Mouse (Mus musculus): ENCODE measurements around the gene Mgll. TPM values are rescaled to one million over a fixed set of nuclear protein-coding genes. Genes with fewer than 3 reads are reported as not detected.
A peak's percentile ranks its signal among the peaks of the same experiment; 100 is the strongest.

Gene Mgll
- polyA plus RNA-seq, 1 experiment from 2014 or later: 6.5 TPM

DNA sequence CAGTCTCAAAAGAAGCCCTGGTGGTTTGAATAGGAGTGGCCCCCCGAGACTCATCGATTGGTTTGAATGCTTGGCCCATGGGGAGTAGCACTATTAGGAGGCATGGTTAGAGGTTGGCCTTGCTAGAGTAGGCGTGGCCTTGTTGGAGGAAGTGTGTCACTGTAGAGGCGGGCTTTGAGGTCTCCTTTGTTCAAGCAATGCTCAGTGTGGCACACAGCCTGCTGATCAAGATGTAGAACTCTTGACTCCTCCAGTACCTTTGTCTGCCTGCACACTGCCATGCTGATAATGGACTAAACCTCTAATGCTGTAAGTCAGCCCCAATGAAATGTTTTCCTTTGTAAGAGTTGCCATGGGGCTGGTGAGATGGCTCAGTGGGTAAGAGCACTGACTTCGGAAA is 108.5 kb downstream of the Mgll start:
- Histone ChIP-seq H3K27me3 (no peaks in the 10 kb centered on the region), H3K4me3 (no peak overlapping the region), H3K9me3 (replicated peaks) (no peaks in the 10 kb centered on the region), H3K4me1 (peaks cover 5% of the 10 kb centered on the region; the same call in 1 of the 2 replicates), H3K36me3 (peaks cover 26% of the 10 kb centered on the region), H3K4me2 (replicated peaks) (no peak overlapping the region), H3K9ac (no peak overlapping the region), H3K27ac (no peak overlapping the region)
- WGBS: 78% methylated on average over 5 of the region's 5 CpGs
- peak; percentile 33; the same call in 1 of the 2 replicates for ATAC-seq (ENCODE audit: low FRiP score)

DNA sequence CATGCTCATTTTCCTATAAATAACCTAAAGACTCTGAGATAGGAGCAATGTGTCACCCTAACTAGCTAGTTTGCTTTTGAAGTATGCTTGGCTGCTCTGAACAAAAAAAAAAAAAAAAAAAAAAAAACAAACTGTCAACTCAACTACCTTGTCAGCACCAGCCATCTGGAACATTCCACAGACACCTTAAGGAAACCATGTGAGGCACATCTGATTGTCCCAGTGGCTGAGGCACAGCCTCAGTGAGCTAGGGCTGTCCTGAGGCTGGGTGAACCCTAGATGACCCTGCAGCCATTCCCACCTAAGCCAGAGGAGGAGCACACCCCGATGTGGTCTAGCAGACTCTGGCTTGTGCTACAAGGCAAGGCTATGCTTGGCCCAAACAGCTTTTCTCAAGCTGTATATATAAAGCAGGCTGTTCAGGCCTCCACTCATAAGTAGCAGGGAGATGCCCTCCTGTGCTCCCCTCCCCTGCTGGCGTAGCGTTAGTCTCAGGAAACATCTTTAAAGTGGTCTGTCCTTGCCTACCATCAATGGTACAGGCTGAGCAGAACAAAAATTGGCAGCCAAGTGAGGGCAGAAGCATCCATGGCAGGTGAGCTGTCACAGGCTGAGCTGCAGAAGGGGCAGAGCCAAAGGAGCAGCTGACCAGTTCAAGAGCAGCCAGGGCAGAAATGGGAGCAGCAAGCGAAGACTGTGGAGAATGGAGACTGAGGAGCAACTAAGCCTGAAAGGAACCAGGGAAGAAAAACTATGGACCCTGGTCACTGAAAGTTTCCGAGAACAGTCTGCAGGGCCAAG is 109.3 kb downstream of the Mgll start:
- no peak overlapping the region for H3K4me3 ChIP-seq
- H3K9me3 ChIP-seq (replicated peaks): no peaks in the 10 kb centered on the region
- no peak overlapping the region for H3K4me2 ChIP-seq (replicated peaks)
- 81% methylated on average over 5 of the region's 5 CpGs for WGBS
- H3K27ac ChIP-seq: no peak overlapping the region
- peaks cover 34% of the 10 kb centered on the region for H3K36me3 ChIP-seq
- H3K27me3 ChIP-seq: no peaks in the 10 kb centered on the region
- peaks cover 5% of the 10 kb centered on the region; the same call in 1 of the 2 replicates for H3K4me1 ChIP-seq
- H3K9ac ChIP-seq: no peak overlapping the region
- ATAC-seq (ENCODE audit: low FRiP score): no peak

- no peak overlapping the region for H3K4me2 ChIP-seq (replicated peaks)
- no peaks in the 10 kb centered on the region for H3K9me3 ChIP-seq (replicated peaks)
- H3K4me1 ChIP-seq: peaks cover 5% of the 10 kb centered on the region; the same call in 1 of the 2 replicates
- H3K4me3 ChIP-seq: no peak overlapping the region
- no peak overlapping the region for H3K9ac ChIP-seq
- no peaks in the 10 kb centered on the region for H3K27me3 ChIP-seq
- WGBS: 73% methylated on average over 5 of the region's 5 CpGs
- H3K36me3 ChIP-seq: peaks cover 45% of the 10 kb centered on the region
- H3K27ac ChIP-seq: no peak overlapping the region
- ATAC-seq (ENCODE audit: low FRiP score): no peak
Measured at GRCm38 (mm10) chr6:88835047-88835446, 110.8 kb downstream of the Mgll start.

DNA sequence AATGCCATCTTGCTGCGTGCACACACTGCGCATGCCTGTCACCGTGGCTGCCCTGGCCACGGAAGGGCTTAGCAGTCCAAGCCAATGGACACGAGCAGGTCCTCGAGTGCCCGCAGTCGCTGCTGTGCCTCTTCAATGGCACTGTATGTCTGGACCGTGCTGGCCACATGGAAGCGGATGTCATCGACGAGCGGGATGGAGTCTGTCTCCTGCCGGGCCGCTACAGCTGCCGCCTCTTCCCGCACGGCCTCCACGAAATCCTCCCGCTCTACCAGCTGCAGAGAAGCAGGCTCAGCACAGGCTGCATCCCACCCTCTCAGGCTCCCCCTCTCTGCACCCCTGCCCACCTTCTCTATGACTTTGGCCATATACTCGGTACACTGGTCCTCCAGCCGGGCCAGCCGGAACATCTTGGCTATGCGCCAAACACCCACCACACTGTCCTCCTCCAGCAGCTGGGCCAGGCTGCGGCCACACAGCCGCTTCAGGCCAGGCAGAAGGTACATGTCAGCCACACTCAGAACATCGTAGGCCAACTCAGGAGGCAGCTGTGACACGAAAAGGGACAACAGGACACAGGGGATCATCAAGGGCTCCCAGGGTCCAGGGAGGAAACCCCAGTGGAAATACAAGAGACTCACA is 112.1 kb downstream of the Mgll start:
- 90% methylated on average over 28 of the region's 28 CpGs for WGBS
- no peak overlapping the region for H3K27ac ChIP-seq
- H3K9ac ChIP-seq: no peak overlapping the region
- H3K27me3 ChIP-seq: no peaks in the 10 kb centered on the region
- peaks cover 45% of the 10 kb centered on the region for H3K36me3 ChIP-seq
- peaks cover 14% of the 10 kb centered on the region for H3K4me1 ChIP-seq
- no peaks in the 10 kb centered on the region for H3K9me3 ChIP-seq (replicated peaks)
- ATAC-seq (ENCODE audit: low FRiP score): no peak
- no peak overlapping the region for H3K4me3 ChIP-seq
- no peak overlapping the region for H3K4me2 ChIP-seq (replicated peaks)

GRCm38 (mm10) chr6:88837999-88838398 is 113.8 kb downstream of the Mgll start:
- Histone ChIP-seq H3K4me3 (no peak overlapping the region), H3K4me1 (peaks cover 20% of the 10 kb centered on the region), H3K9ac (no peak overlapping the region), H3K4me2 (replicated peaks) (no peak overlapping the region), H3K27ac (no peak overlapping the region), H3K9me3 (replicated peaks) (no peaks in the 10 kb centered on the region), H3K36me3 (peaks cover 46% of the 10 kb centered on the region), H3K27me3 (no peaks in the 10 kb centered on the region)
- 90% methylated on average over 12 of the region's 12 CpGs for WGBS
- ATAC-seq (ENCODE audit: low FRiP score): no peak

DNA sequence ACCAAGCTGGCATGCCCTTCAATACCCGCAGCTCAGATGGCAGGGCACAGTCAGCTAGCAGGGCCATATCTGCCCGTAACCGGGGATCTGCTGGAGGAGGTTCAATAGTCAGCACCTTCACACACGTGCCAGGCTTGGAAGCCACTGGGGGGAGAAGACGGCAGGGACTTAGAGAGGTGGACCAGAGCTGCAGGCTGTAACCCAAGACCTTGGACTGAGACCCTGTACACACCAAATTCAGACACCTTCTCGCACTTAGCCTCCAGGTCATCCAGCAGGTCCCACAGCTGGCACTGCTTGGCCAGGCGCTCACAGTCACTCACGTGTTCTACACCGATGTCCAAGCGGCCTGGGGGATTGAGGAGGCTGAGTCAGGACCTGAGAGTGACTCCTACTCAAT is 114.4 kb downstream of the Mgll start:
- no peak overlapping the region for H3K4me3 ChIP-seq
- no peak for ATAC-seq (ENCODE audit: low FRiP score)
- no peaks in the 10 kb centered on the region for H3K27me3 ChIP-seq
- no peak overlapping the region for H3K4me2 ChIP-seq (replicated peaks)
- no peak overlapping the region for H3K27ac ChIP-seq
- peaks cover 23% of the 10 kb centered on the region for H3K4me1 ChIP-seq
- WGBS: 90% methylated on average over 10 of the region's 10 CpGs
- H3K9ac ChIP-seq: no peak overlapping the region
- H3K9me3 ChIP-seq (replicated peaks): no peaks in the 10 kb centered on the region
- peaks cover 47% of the 10 kb centered on the region for H3K36me3 ChIP-seq

DNA sequence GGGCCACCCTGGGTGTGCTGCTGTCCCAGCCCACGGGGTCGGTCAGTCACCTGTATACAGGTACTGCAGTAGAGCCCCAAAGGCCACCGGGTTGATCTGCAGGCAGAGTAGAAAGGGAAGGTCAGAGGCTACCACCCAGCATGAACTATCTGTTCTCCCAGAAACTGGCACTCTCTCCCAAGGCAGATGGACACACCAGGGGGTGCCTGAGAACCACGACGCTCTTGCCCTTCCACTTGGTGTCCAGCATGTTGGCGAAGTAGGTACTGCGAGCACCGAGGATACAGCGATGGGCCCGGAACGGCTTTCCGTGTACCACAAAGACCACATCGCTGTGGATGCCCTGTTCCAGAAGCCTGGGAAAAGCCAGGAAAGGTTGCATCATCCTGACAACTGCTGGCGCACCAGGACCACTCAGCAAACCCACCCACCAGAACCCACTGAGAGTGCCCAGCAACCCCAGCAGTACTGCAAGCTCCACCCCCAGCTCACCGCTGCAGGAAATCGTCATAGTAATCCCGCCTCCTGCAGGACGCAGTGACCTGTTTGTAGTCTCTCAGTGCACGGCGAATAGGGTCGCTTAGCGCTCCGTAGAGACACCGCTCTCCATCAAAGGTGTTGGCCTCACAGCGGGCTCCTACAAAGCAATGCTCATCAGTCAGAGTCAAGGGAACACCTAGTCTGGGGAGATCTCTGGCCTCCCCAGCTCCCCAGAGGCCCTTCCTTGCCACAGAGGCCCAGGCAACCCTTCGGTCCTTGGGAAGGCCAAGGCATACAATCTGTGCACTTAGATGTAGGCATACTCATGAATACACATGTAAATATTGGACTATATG is 115.1 kb downstream of the Mgll start:
- ATAC-seq (ENCODE audit: low FRiP score): no peak
- no peaks in the 10 kb centered on the region for H3K27me3 ChIP-seq
- H3K4me3 ChIP-seq: no peak overlapping the region
- H3K27ac ChIP-seq: no peak overlapping the region
- 85% methylated on average over 26 of the region's 26 CpGs for WGBS
- no peaks in the 10 kb centered on the region for H3K9me3 ChIP-seq (replicated peaks)
- no peak overlapping the region for H3K4me2 ChIP-seq (replicated peaks)
- no peak overlapping the region for H3K9ac ChIP-seq
- peaks cover 25% of the 10 kb centered on the region for H3K4me1 ChIP-seq
- peaks cover 49% of the 10 kb centered on the region for H3K36me3 ChIP-seq

GRCm38 (mm10) chr6:88840211-88840610 is 116.0 kb downstream of the Mgll start:
- Histone ChIP-seq H3K36me3 (peaks cover 54% of the 10 kb centered on the region), H3K27ac (no peak overlapping the region), H3K27me3 (no peaks in the 10 kb centered on the region), H3K9ac (no peak overlapping the region; the same call in 1 of the 2 replicates), H3K9me3 (replicated peaks) (no peaks in the 10 kb centered on the region), H3K4me3 (0 out of 2 replicates have a peak overlapping the region, but pooled peaks have one; percentile 76), H3K4me1 (peaks cover 25% of the 10 kb centered on the region), H3K4me2 (replicated peaks) (peak overlapping the region; percentile 80)
- ATAC-seq (ENCODE audit: low FRiP score): no peak
- 78% methylated on average over 3 of the region's 3 CpGs for WGBS

- peaks cover 25% of the 10 kb centered on the region for H3K4me1 ChIP-seq
- no peaks in the 10 kb centered on the region for H3K27me3 ChIP-seq
- WGBS: 52% methylated on average over 9 of the region's 9 CpGs
- H3K27ac ChIP-seq: peak overlapping the region; percentile 90
- ATAC-seq (ENCODE audit: low FRiP score): no peak; the same call in 1 of the 2 replicates
- peak overlapping the region; percentile 76 for H3K4me3 ChIP-seq
- H3K9me3 ChIP-seq (replicated peaks): no peaks in the 10 kb centered on the region
- peaks cover 55% of the 10 kb centered on the region for H3K36me3 ChIP-seq
- peak overlapping the region; percentile 80 for H3K4me2 ChIP-seq (replicated peaks)
- peak overlapping the region; percentile 84 for H3K9ac ChIP-seq
Measured at GRCm38 (mm10) chr6:88840791-88841513, 116.7 kb downstream of the Mgll start.

DNA sequence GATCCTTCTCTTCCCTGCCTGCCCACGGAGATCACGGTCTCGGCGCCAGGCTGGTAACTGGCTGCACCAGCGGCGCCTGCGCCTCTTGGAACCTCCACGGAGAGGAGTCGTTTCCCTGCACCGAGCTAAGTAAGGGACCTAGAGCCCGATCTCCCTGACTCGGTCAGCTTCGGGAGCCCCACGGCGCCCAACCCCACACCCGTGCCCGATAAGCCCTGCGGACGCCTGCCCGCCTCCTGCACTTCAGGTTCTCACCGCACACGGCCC is 117.2 kb downstream of the Mgll start:
- under 1% methylated on average over 22 of the region's 22 CpGs for WGBS
- Histone ChIP-seq H3K27ac (peak overlapping the region; percentile 90), H3K4me2 (replicated peaks) (peak overlapping the region; percentile 80), H3K9ac (peak overlapping the region; percentile 84), H3K4me1 (peaks cover 25% of the 10 kb centered on the region), H3K27me3 (no peaks in the 10 kb centered on the region), H3K4me3 (peak overlapping the region; percentile 76), H3K9me3 (replicated peaks) (no peaks in the 10 kb centered on the region), H3K36me3 (peaks cover 55% of the 10 kb centered on the region)
- ATAC-seq (ENCODE audit: low FRiP score): peak; percentile 42; the same call in 1 of the 2 replicates

DNA sequence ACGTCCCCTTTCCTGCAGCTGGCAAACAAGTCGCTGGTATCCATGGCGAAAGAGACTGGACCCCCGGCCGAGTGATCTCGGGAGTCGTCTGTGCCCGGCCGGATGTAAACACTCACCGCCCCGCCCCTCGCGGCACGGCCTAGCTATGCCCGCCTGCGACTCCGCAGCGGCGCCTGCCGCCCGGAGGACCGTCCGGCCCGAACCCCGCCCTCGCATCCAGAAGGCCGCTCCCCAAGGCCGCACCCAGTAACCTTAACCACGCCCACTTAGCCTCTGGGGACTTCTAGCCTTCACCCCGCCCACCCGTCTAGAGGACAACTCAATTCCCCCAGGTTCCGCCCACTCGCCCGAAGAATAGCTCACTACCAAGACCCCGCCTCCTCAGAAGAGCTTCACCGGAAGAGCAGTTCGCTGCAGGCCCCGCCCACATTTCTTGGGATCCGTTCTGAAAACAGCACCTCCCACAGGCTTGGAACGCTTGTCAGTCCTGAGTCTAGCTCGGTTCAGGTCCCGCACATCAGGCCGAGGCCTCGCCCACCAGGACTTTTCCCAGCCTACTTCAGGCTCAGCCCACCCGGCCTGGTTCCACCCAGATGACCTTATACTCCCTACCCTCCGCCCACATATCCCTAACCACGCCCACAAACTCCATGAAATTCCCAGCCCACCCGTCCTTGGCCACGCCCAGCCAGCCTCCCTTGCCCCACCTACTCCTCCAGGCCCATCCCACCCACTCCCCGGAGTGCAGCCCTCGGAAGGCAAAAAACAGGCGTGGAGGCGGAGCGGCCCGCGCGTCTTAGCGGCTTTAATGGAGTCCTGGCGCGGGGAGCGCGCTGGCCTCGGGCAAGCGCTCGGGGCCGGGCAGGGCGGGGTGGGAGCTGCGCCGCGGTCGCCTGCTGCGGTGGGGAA is 117.8 kb downstream of the Mgll start, which contains the start of gene Abtb1:
Gene Abtb1, minus strand, starts transcription at position 204 of the 909 bp plus-strand sequence.
- peak within 1 kb of the TSS; percentile 90 for H3K27ac ChIP-seq
- under 1% methylated on average over 72 of the region's 72 CpGs for WGBS
- peak within 1 kb of the TSS; percentile 76 for H3K4me3 ChIP-seq
- H3K4me2 ChIP-seq (replicated peaks): peak within 1 kb of the TSS; percentile 80
- no peaks in the 10 kb centered on the region for H3K9me3 ChIP-seq (replicated peaks)
- H3K27me3 ChIP-seq: no peaks in the 10 kb centered on the region
- peaks cover 55% of the 10 kb centered on the region for H3K36me3 ChIP-seq
- H3K4me1 ChIP-seq: peaks cover 25% of the 10 kb centered on the region
- ATAC-seq (ENCODE audit: low FRiP score): peak; percentile 95
- peak within 1 kb of the TSS; percentile 84 for H3K9ac ChIP-seq
